Mouse (Mus musculus) liver, postnatal 0 days (tissue): ENCODE data around the gene Tenm1.

Experiments
- CTCF ChIP-seq: sonication (generic); IDR thresholded peaks from 2 replicates; pipeline ENCODE4 v1.5.1; 2016; ENCODE audit warnings: antibody characterized with exemption, low read depth
- EP300 ChIP-seq: IDR thresholded peaks from 2 replicates; pipeline ENCODE4 v1.6.1; 2016; ENCODE audit warnings: antibody characterized with exemption, low read depth, mild to moderate bottlenecking

DNA sequence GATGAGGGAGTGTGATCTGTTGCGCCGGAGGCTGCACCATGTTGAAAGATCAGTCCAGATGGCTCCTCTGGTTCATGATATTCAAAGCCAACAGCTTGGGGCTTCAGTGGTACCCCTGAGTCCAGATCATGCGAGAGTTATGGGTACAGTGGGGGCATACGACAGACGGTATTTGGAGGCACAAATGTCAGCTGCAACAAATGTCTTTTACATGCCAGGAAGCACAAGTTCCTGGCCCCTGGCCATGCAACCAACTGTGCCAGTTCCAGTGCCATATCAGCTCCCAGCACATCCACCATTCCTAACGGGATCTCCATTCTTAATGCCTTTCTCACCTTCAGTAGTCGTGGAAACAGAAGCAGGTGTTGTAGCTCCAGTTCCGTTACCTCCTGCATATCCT lies 938.6 kb downstream of the Tenm1 start:
- TF ChIP-seq CTCF (no peak), EP300 (no peak)
